Mouse (Mus musculus): Measurements from ENCODE around the gene Atxn2.

GRCm38 (mm10) chr5:121712934-121713538 lies 1.9 kb downstream of the Atxn2 start:
- TF ChIP-seq POLR2A (IDR thresholded peaks at IDR 0.05; ENCODE audit: extremely low read depth, insufficient read depth, low read length) (0 out of 2 replicates have a peak, but pooled peaks have one; percentile 14), CTCF (IDR thresholded peaks at IDR 0.05; ENCODE audit: extremely low read depth, insufficient read depth, low read length) (no peak)
